Mouse (Mus musculus) spleen, adult 2 months (tissue): ENCODE results near the gene Erbb3. TPM values are rescaled to one million over a fixed set of nuclear protein-coding genes. Genes with fewer than 3 reads are reported as not detected.

ENCODE experiments used
- DNase-seq, 2 experiments: peaks; one replicate each; pipeline versions ENCODE4 v3.0.0 to v3.0.0-alpha.2; 2012 to 2021; ENCODE audit warnings: low spot score in 2 of 2, low read depth in 1 of 2
- H3K27ac ChIP-seq: fragments of 200-500 bp; 2 replicates; pipeline ENCODE4 v1.5.1; 2012; ENCODE audit warnings: low read length, inconsistent platforms; ENCODE audit not compliant: insufficient read depth
- H3K27me3 ChIP-seq: fragments of 200-500 bp; 2 replicates; pipeline ENCODE4 v1.6.1; 2012; ENCODE audit warnings: mild to moderate bottlenecking, moderate library complexity, low read length, inconsistent platforms; ENCODE audit not compliant: control insufficient read depth, insufficient read depth
- H3K36me3 ChIP-seq: fragments of 200-500 bp; 2 replicates; pipeline ENCODE4 v1.6.1; 2012; ENCODE audit warnings: mild to moderate bottlenecking, low read length, inconsistent platforms; ENCODE audit not compliant: control insufficient read depth, insufficient read depth
- H3K4me1 ChIP-seq: fragments of 200-500 bp; 2 replicates; pipeline ENCODE4 v1.6.1; 2011; ENCODE audit warnings: inconsistent platforms; ENCODE audit not compliant: control insufficient read depth, insufficient read depth, insufficient read length
- H3K4me3 ChIP-seq: fragments of 200-500 bp; 2 replicates; pipeline ENCODE4 v1.5.1; 2011; ENCODE audit warnings: mild to moderate bottlenecking, inconsistent platforms; ENCODE audit not compliant: insufficient read depth, insufficient read length; ENCODE audit errors: extremely low read depth
- CTCF ChIP-seq: fragments of 200-500 bp; IDR thresholded peaks from 2 replicates; pipeline ENCODE4 v1.5.1; 2011; ENCODE audit warnings: mild to moderate bottlenecking, inconsistent platforms; ENCODE audit not compliant: insufficient read depth, insufficient read length, insufficient replicate concordance; ENCODE audit errors: extremely low read depth
- POLR2A ChIP-seq: fragments of 200-500 bp; IDR thresholded peaks from 2 replicates; pipeline ENCODE4 v1.6.1; 2011; ENCODE audit warnings: low read depth, low read length, inconsistent platforms
- WGBS: fragments of 180-500 bp; shearing (Covaris S2); methylation state at CpG from one replicate; pipeline ENCODE4 v1.1.7; 2018; 5-methylcytosine and 5-hydroxymethylcytosine counted together
- polyA plus RNA-seq: library from polyadenylated mRNA; depleted of rRNA; stranded (reverse); fragments of >200 nt; gene quantifications from 2 replicates; pipeline ENCODE4 v1.2.3, GENCODE M21; 2012

Gene Erbb3
- polyA plus RNA-seq, 1 experiment, result 1.6 TPM

GRCm38 (mm10) chr10:128588775-128589463, 533 bp downstream of the Erbb3 start:
- H3K4me1 ChIP-seq, result peaks cover 6% of the 10 kb centered on the region
- WGBS, result 15% methylated on average over 23 of the region's 23 CpGs
- H3K4me3 ChIP-seq, result peak overlapping the region; percentile 66
- no peak for DNase-seq
- H3K27me3 ChIP-seq, result peaks cover 11% of the 10 kb centered on the region
- TF ChIP-seq POLR2A (no peak), CTCF (no peak)
- H3K27ac ChIP-seq, result no peak overlapping the region
- H3K36me3 ChIP-seq, result no peaks in the 10 kb centered on the region

GRCm38 (mm10) chr10:128588136-128588535, 1.3 kb downstream of the Erbb3 start:
- Histone ChIP-seq H3K4me3 (no peak overlapping the region), H3K27me3 (peaks cover 11% of the 10 kb centered on the region), H3K36me3 (no peaks in the 10 kb centered on the region), H3K27ac (no peak overlapping the region), H3K4me1 (peaks cover 6% of the 10 kb centered on the region)
- 72% methylated on average over 1 of the region's 1 CpGs for WGBS
- TF ChIP-seq POLR2A (no peak), CTCF (no peak)
- no peak for DNase-seq

GRCm38 (mm10) chr10:128587697-128588096, 1.8 kb downstream of the Erbb3 start:
- TF ChIP-seq POLR2A (no peak), CTCF (no peak)
- 47% methylated on average over 8 of the region's 8 CpGs for WGBS
- no peak for DNase-seq
- Histone ChIP-seq H3K4me1 (peaks cover 6% of the 10 kb centered on the region), H3K27ac (no peak overlapping the region), H3K27me3 (peaks cover 11% of the 10 kb centered on the region), H3K36me3 (no peaks in the 10 kb centered on the region), H3K4me3 (no peak overlapping the region)

- H3K4me3 ChIP-seq, result no peak overlapping the region
- no peak for DNase-seq
- WGBS, result 24% methylated on average over 4 of the region's 4 CpGs
- no peaks in the 10 kb centered on the region for H3K36me3 ChIP-seq
- H3K27me3 ChIP-seq, result peaks cover 11% of the 10 kb centered on the region
- no peak for TF ChIP-seq CTCF
- TF ChIP-seq POLR2A, result no peak
- peaks cover 6% of the 10 kb centered on the region for H3K4me1 ChIP-seq
- no peak overlapping the region for H3K27ac ChIP-seq
Measured at GRCm38 (mm10) chr10:128587120-128587519, 2.3 kb downstream of the Erbb3 start.

GRCm38 (mm10) chr10:128586546-128586945, 2.9 kb downstream of the Erbb3 start:
- Histone ChIP-seq H3K36me3 (no peaks in the 10 kb centered on the region), H3K4me1 (peaks cover 6% of the 10 kb centered on the region), H3K4me3 (no peak overlapping the region), H3K27ac (no peak overlapping the region), H3K27me3 (peaks cover 11% of the 10 kb centered on the region)
- DNase-seq, result no peak
- 78% methylated on average over 1 of the region's 1 CpGs for WGBS
- TF ChIP-seq CTCF (no peak), POLR2A (no peak)

- H3K4me3 ChIP-seq, result no peak overlapping the region
Measured at GRCm38 (mm10) chr10:128584386-128584785, 5.1 kb downstream of the Erbb3 start.

GRCm38 (mm10) chr10:128583644-128584043, 5.8 kb downstream of the Erbb3 start:
- Histone ChIP-seq H3K27me3 (0 out of 2 replicates have a peak, but pooled peaks cover under 1% of the 10 kb centered on the region), H3K4me1 (no peaks in the 10 kb centered on the region), H3K36me3 (no peaks in the 10 kb centered on the region), H3K27ac (no peak overlapping the region), H3K4me3 (no peak overlapping the region)
- 64% methylated on average over 7 of the region's 7 CpGs for WGBS
- no peak for TF ChIP-seq POLR2A
- no peak for TF ChIP-seq CTCF
- DNase-seq, result no peak

More at GRCm38 (mm10) chr10:128584386-128584785, 5.1 kb downstream of the Erbb3 start:
- no peak overlapping the region for H3K27ac ChIP-seq
- TF ChIP-seq CTCF, result no peak
- no peak for TF ChIP-seq POLR2A
- peaks cover 6% of the 10 kb centered on the region; the same call in 1 of the 2 replicates for H3K4me1 ChIP-seq
- WGBS, result 43% methylated on average over 4 of the region's 4 CpGs
- H3K36me3 ChIP-seq, result no peaks in the 10 kb centered on the region
- peaks cover 7% of the 10 kb centered on the region for H3K27me3 ChIP-seq
- DNase-seq, result no peak
